Mouse (Mus musculus) embryonic facial prominence, embryonic 14.5 days (tissue): ENCODE data around the gene Tmem217. TPM values are rescaled to one million over a fixed set of nuclear protein-coding genes. Genes with fewer than 3 reads are reported as not detected.

Source experiments
- ATAC-seq: fragments of 200-750 bp; cut with Nextera tagmentation; 2 replicates; pipeline ENCODE4 v1.8.0; 2017; ENCODE audit warnings: low read depth, moderate number of reproducible peaks, moderate TSS enrichment
- DNase-seq: peaks from one replicate; pipeline ENCODE4 v3.0.0-alpha.2; 2015; ENCODE audit warnings: low spot score
- H3K27ac ChIP-seq: fragments of 300-500 bp; sonication (generic); replicated peaks from 2 replicates; pipeline ENCODE4 v1.5.1; 2014; ENCODE audit warnings: low read depth, mild to moderate bottlenecking, low read length, moderate library complexity
- H3K27me3 ChIP-seq: fragments of 300-500 bp; sonication (generic); replicated peaks from 2 replicates; pipeline ENCODE4 v1.6.1; 2014; ENCODE audit warnings: low read length; ENCODE audit not compliant: control insufficient read depth, insufficient read depth
- H3K36me3 ChIP-seq: fragments of 300-500 bp; sonication (generic); 2 replicates; pipeline ENCODE4 v1.6.1; 2014; ENCODE audit warnings: low read length, mixed read lengths; ENCODE audit not compliant: control insufficient read depth, insufficient read depth
- H3K4me1 ChIP-seq: fragments of 300-500 bp; sonication (generic); 2 replicates; pipeline ENCODE4 v1.6.1; 2014; ENCODE audit warnings: antibody characterized with exemption, low read length; ENCODE audit not compliant: control insufficient read depth, insufficient read depth
- H3K4me2 ChIP-seq: fragments of 300-500 bp; sonication (generic); 2 replicates; pipeline ENCODE4 v1.6.1; 2014; ENCODE audit warnings: low read depth, mild to moderate bottlenecking, low read length, moderate library complexity, mixed read lengths
- H3K4me3 ChIP-seq: fragments of 300-500 bp; sonication (generic); 2 replicates; pipeline ENCODE4 v1.5.1; 2014; ENCODE audit warnings: low read depth, mild to moderate bottlenecking, low read length
- H3K9ac ChIP-seq: fragments of 300-500 bp; sonication (generic); 2 replicates; pipeline ENCODE4 v1.6.1; 2014; ENCODE audit warnings: low read depth, mild to moderate bottlenecking, low read length, moderate library complexity, mixed read lengths
- H3K9me3 ChIP-seq: fragments of 300-500 bp; sonication (generic); 2 replicates; pipeline ENCODE4 v1.6.1; 2016; ENCODE audit warnings: low read length; ENCODE audit not compliant: control insufficient read depth
- WGBS: fragments of 180-500 bp; shearing (Covaris S2); extraction: QIAGEN DNeasy Blood & Tissue Kit; methylation state at CpG from one replicate; pipeline ENCODE4 v1.1.7; 2014; 5-methylcytosine and 5-hydroxymethylcytosine counted together
- polyA plus RNA-seq: library from polyadenylated mRNA; unstranded; fragments of >200 nt; fragmentation: Nextera tagmentation; extraction: Ambion mirVana; gene quantifications from 2 replicates; pipeline ENCODE4 v1.2.1, GENCODE M21; 2014

Gene Tmem217
- 0.18 and 0.30 TPM in 2 replicates for polyA plus RNA-seq

GRCm38 (mm10) chr17:29552162-29552732 lies at the start of gene Tmem217:
Gene Tmem217 (minus strand): TSS chr17:29552385.
- Histone ChIP-seq H3K4me2 (0 out of 2 replicates have a peak within 1 kb of the TSS, but pooled peaks have one; percentile 89), H3K9me3 (no peaks in the 10 kb centered on the region), H3K4me1 (peaks cover 10% of the 10 kb centered on the region), H3K9ac (no peak within 1 kb of the TSS), H3K27ac (no peak within 1 kb of the TSS), H3K27me3 (no peaks in the 10 kb centered on the region), H3K36me3 (no peaks in the 10 kb centered on the region), H3K4me3 (no peak within 1 kb of the TSS)
- ATAC-seq (no peak), DNase-seq (no peak)
- WGBS, result 91% methylated on average over 5 of the region's 5 CpGs

- Histone ChIP-seq H3K4me2 (no peak overlapping the region), H3K27ac (no peak overlapping the region), H3K4me3 (no peak overlapping the region), H3K27me3 (no peaks in the 10 kb centered on the region), H3K4me1 (no peaks in the 10 kb centered on the region), H3K9ac (no peak overlapping the region), H3K9me3 (no peaks in the 10 kb centered on the region), H3K36me3 (peaks cover 52% of the 10 kb centered on the region)
- ATAC-seq (no peak), DNase-seq (no peak)
- 66% methylated on average over 4 of the region's 4 CpGs for WGBS
These were observed 49.2 kb upstream of the Tmem217 start for GRCm38 (mm10) chr17:29601391-29601790.

- ATAC-seq, result no peak
- no peak overlapping the region for H3K4me2 ChIP-seq
- H3K9ac ChIP-seq, result no peak overlapping the region
- H3K4me3 ChIP-seq, result no peak overlapping the region
- no peaks in the 10 kb centered on the region for H3K4me1 ChIP-seq
- H3K9me3 ChIP-seq, result no peaks in the 10 kb centered on the region
- peaks cover 66% of the 10 kb centered on the region for H3K36me3 ChIP-seq
- no peaks in the 10 kb centered on the region for H3K27me3 ChIP-seq
- no peak overlapping the region for H3K27ac ChIP-seq
- no peak for DNase-seq
- 60% methylated on average over 4 of the region's 8 CpGs for WGBS
These were observed 47.4 kb upstream of the Tmem217 start for GRCm38 (mm10) chr17:29599537-29599936.

- Histone ChIP-seq H3K9me3 (no peaks in the 10 kb centered on the region), H3K4me3 (no peak overlapping the region), H3K36me3 (peaks cover 66% of the 10 kb centered on the region), H3K27ac (no peak overlapping the region), H3K4me1 (no peaks in the 10 kb centered on the region), H3K27me3 (no peaks in the 10 kb centered on the region), H3K9ac (no peak overlapping the region), H3K4me2 (no peak overlapping the region)
- DNase-seq (no peak), ATAC-seq (no peak)
- WGBS, result 94% methylated on average over 14 of the region's 14 CpGs
These were observed 46.9 kb upstream of the Tmem217 start for GRCm38 (mm10) chr17:29599051-29599450.

GRCm38 (mm10) chr17:29596771-29597132 lies 44.6 kb upstream of the Tmem217 start:
- no peak overlapping the region for H3K27ac ChIP-seq
- no peaks in the 10 kb centered on the region for H3K4me1 ChIP-seq
- H3K36me3 ChIP-seq, result peaks cover 59% of the 10 kb centered on the region
- H3K27me3 ChIP-seq, result no peaks in the 10 kb centered on the region
- DNase-seq (no peak), ATAC-seq (no peak)
- no peak overlapping the region for H3K4me2 ChIP-seq
- H3K9ac ChIP-seq, result no peak overlapping the region
- H3K9me3 ChIP-seq, result no peaks in the 10 kb centered on the region
- WGBS, result 94% methylated on average over 13 of the region's 13 CpGs
- H3K4me3 ChIP-seq, result no peak overlapping the region

GRCm38 (mm10) chr17:29595891-29596770 lies 43.9 kb upstream of the Tmem217 start:
- Histone ChIP-seq H3K9ac (no peak overlapping the region), H3K4me3 (no peak overlapping the region), H3K36me3 (peaks cover 62% of the 10 kb centered on the region), H3K4me1 (no peaks in the 10 kb centered on the region), H3K27me3 (no peaks in the 10 kb centered on the region), H3K4me2 (no peak overlapping the region), H3K9me3 (no peaks in the 10 kb centered on the region), H3K27ac (no peak overlapping the region)
- no peak for DNase-seq
- WGBS, result 83% methylated on average over 15 of the region's 15 CpGs
- ATAC-seq, result no peak

GRCm38 (mm10) chr17:29589221-29589898 lies 37.2 kb upstream of the Tmem217 start:
- no peak overlapping the region for H3K4me3 ChIP-seq
- no peak overlapping the region for H3K4me2 ChIP-seq
- 65% methylated on average over 11 of the region's 11 CpGs for WGBS
- peak; percentile 76; the same call in 1 of the 2 replicates for ATAC-seq
- H3K27ac ChIP-seq, result 0 out of 2 replicates have a peak overlapping the region, but pooled peaks have one; percentile 29
- H3K9ac ChIP-seq, result no peak overlapping the region
- no peaks in the 10 kb centered on the region for H3K9me3 ChIP-seq
- no peaks in the 10 kb centered on the region for H3K27me3 ChIP-seq
- H3K36me3 ChIP-seq, result peaks cover 16% of the 10 kb centered on the region; the same call in 1 of the 2 replicates
- H3K4me1 ChIP-seq, result no peaks in the 10 kb centered on the region
- DNase-seq, result peak; percentile 65

GRCm38 (mm10) chr17:29586921-29587320 lies 34.7 kb upstream of the Tmem217 start:
- Histone ChIP-seq H3K9ac (no peak overlapping the region), H3K9me3 (no peaks in the 10 kb centered on the region), H3K27ac (no peak overlapping the region), H3K36me3 (peaks cover 27% of the 10 kb centered on the region; the same call in 1 of the 2 replicates), H3K4me1 (no peaks in the 10 kb centered on the region), H3K4me3 (no peak overlapping the region), H3K4me2 (no peak overlapping the region), H3K27me3 (no peaks in the 10 kb centered on the region)
- 77% methylated on average over 9 of the region's 9 CpGs for WGBS
- ATAC-seq, result no peak
- DNase-seq, result peak; percentile 29
